8 mouse cellular contexts compared by ENCODE assay signal in genomic region chr17:26123267-26123684, GRCm38 (mm10). TPM values are rescaled to one million over a fixed set of nuclear protein-coding genes. Genes with fewer than 3 reads are reported as not detected.
A peak's percentile ranks its signal among the peaks of the same experiment; 100 is the strongest.
DNase-seq lines count a peak whose midpoint lies in the region; ATAC-seq lines count a peak whose summit lies in the region.

TSS of gene Mrpl28 (plus strand) at chr17:26123500.

- under 1% methylated on average over 32 of the region's 32 CpGs for WGBS in hindbrain, embryonic 14.5 days

- peak within 1 kb of the TSS; percentile 82 for H3K9ac ChIP-seq in hindbrain, embryonic 14.5 days

- peak within 1 kb of the TSS; percentile 86 for H3K4me3 ChIP-seq in hindbrain, embryonic 14.5 days (replicated peaks; ENCODE audit: low read length)

- peaks cover 32% of the 10 kb centered on the region for H3K36me3 ChIP-seq in hindbrain, embryonic 14.5 days (replicated peaks; ENCODE audit: control insufficient read depth, insufficient read depth)

- H3K4me1 ChIP-seq in hindbrain, embryonic 14.5 days (replicated peaks; ENCODE audit: control insufficient read depth, insufficient read depth, low read length) = peaks cover 12% of the 10 kb centered on the region

- peak; percentile 89 for ATAC-seq in hindbrain, embryonic 14.5 days (ENCODE audit: low FRiP score)

- H3K27me3 ChIP-seq in hindbrain, embryonic 14.5 days (ENCODE audit: control insufficient read depth, insufficient read depth, low read length) = no peaks in the 10 kb centered on the region

- H3K9me3 ChIP-seq in hindbrain, embryonic 14.5 days (ENCODE audit: control insufficient read depth, low read length) = no peaks in the 10 kb centered on the region

- 0 out of 2 replicates have a peak within 1 kb of the TSS, but pooled peaks have one; percentile 15 for H3K27ac ChIP-seq in hindbrain, embryonic 14.5 days

- H3K4me2 ChIP-seq in hindbrain, embryonic 14.5 days (replicated peaks) = peak within 1 kb of the TSS; percentile 65

- DNase-seq in R1 (ENCODE audit: low read depth, low spot score) = peak; percentile 98
- DNase-seq in cerebellum, postnatal 25 days = peak; percentile 95 to 98
- DNase-seq in frontal cortex, postnatal 25 days (ENCODE audit: low spot score in 2 of 2) = peak; percentile 79 to 81
- peak; percentile 99 for DNase-seq in hindbrain, embryonic 14.5 days (ENCODE audit: low spot score)
- peak; percentile 83 to 84 for DNase-seq in layer of hippocampus, postnatal 36 days
- peak; percentile 96 for DNase-seq in lung, postnatal 36 days
- DNase-seq in retina, postnatal 1 day = peak; percentile 99
- peak; percentile 79 to 82 for DNase-seq in urinary bladder, adult 18-20 months (ENCODE audit: low spot score in 2 of 2)

RNA-seq across cellular contexts. Expression of gene Mrpl28, which starts in this region (rescaled TPM):
- 184 and 190 TPM in 2 replicates for polyA plus RNA-seq in hindbrain, embryonic 14.5 days (2014; fragmentation: Nextera tagmentation; extraction: Ambion mirVana)
- total RNA-seq in layer of hippocampus, postnatal 36 days (2021) = 10 to 100 TPM; 64.5 to 66.3 TPM

Comparison
In these comparisons a context has a peak if more than half of its experiments do, and no peak if none do; other contexts are left out.
1. Peak in every context shown above with its lines: DNase-seq, ATAC-seq, H3K4me3 ChIP-seq and H3K27ac ChIP-seq.